Mouse (Mus musculus): ENCODE results near the gene Ddx5. TPM values are rescaled to one million over a fixed set of nuclear protein-coding genes. Genes with fewer than 3 reads are reported as not detected.

Gene Ddx5
- polyA plus RNA-seq, 1 experiment from 2014 or later: 504 TPM

Small RNAs within 50 kb of the gene (microRNA-seq; reads per million reads assigned to microRNA genes)
- not detected for gene Gm25994
- 9.5 reads per million, percentile 33 among the genes with 10 or more reads in this experiment for gene Mir3064

Other genes with a start within 250 kb of the Ddx5 start
- 11.9 and 17.6 TPM in 2 replicates for gene Tex2, start 175.8 kb downstream of the Ddx5 start, polyA plus RNA-seq (2014; fragmentation: Nextera tagmentation; extraction: Ambion mirVana)
- 15.0 and 16.8 TPM in 2 replicates for gene Pecam1, start 38.6 kb downstream of the Ddx5 start, polyA plus RNA-seq (2014; fragmentation: Nextera tagmentation; extraction: Ambion mirVana)
- 0.61 and 0.78 TPM in 2 replicates for gene Milr1, start 38.0 kb downstream of the Ddx5 start, polyA plus RNA-seq (2014; fragmentation: Nextera tagmentation; extraction: Ambion mirVana)
- 9.1 and 10.1 TPM in 2 replicates for gene Polg2, start 9.6 kb downstream of the Ddx5 start, polyA plus RNA-seq (2014; fragmentation: Nextera tagmentation; extraction: Ambion mirVana)
- 12.2 and 14.2 TPM in 2 replicates for gene Cep95, start 67 bp upstream of the Ddx5 start, polyA plus RNA-seq (2014; fragmentation: Nextera tagmentation; extraction: Ambion mirVana)
- 20.0 and 20.5 TPM in 2 replicates for gene Smurf2, start 131.5 kb upstream of the Ddx5 start, polyA plus RNA-seq (2014; fragmentation: Nextera tagmentation; extraction: Ambion mirVana)
- 335 and 390 TPM in 2 replicates for gene Kpna2, start 210.4 kb upstream of the Ddx5 start, polyA plus RNA-seq (2014; fragmentation: Nextera tagmentation; extraction: Ambion mirVana)
- 4.1 and 4.6 TPM in 2 replicates for gene 1810010H24Rik, start 236.5 kb upstream of the Ddx5 start, polyA plus RNA-seq (2014; fragmentation: Nextera tagmentation; extraction: Ambion mirVana)

All from forebrain, embryonic 14.5 days (tissue).